Mouse (Mus musculus) liver, adult 2 months (tissue): ENCODE results near the gene Pwwp2b.

Experiments used
- CTCF ChIP-seq: fragments of 200-500 bp; IDR thresholded peaks from 2 replicates; pipeline ENCODE4 v1.5.1; 2011; ENCODE audit warnings: low read depth, low read length, control low read depth
- POLR2A ChIP-seq: fragments of 200-500 bp; IDR thresholded peaks from 2 replicates; pipeline ENCODE4 v1.6.1; 2011; ENCODE audit warnings: low read length, control low read depth; ENCODE audit not compliant: insufficient read depth; ENCODE audit errors: extremely low read depth

GRCm38 (mm10) chr7:139252566-139252965 is 4.3 kb downstream of the Pwwp2b start:
- no peak for TF ChIP-seq CTCF
- no peak for TF ChIP-seq POLR2A
